In the genomic region with DNA sequence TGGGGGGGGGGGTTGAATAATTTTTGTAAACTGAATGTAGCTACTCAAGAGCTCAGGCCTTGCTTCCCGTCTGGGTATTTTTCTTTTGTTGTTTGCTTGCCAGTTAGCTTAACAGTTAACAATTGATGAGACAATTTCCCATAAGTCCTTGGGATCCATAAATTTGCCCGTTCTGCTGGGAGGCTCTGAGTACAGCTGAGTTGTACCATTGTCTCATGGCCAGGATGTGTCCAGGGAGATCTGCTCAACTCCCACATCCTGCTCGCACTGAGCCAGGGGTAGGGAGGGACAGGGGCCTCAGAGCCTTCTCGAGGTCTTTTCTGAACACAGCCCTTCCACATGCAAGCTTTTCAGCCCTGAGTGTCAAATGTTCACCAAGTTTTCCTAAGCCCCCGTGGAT, we compare ENCODE assay signal across 28 mouse cellular contexts. TPM values are rescaled to one million over a fixed set of nuclear protein-coding genes. Genes with fewer than 3 reads are reported as not detected.
DNase-seq lines count a peak whose midpoint lies in the region; ATAC-seq and TF ChIP-seq lines count a peak whose summit lies in the region.
"Had no signal": no experiment of that assay in that cellular context is flagged by ENCODE, and none has a peak within 500 bp of the region (broad histone marks: within the 10 kb centered on the region; RNA-seq: fewer than 3 reads in every experiment).

No protein-coding gene starts in this region.

- no peaks in the 10 kb centered on the region for H3K27me3 ChIP-seq in heart, embryonic 15.5 days
- H3K27me3 ChIP-seq in hindbrain, embryonic 10.5 days (ENCODE audit: insufficient read depth, poor library complexity, severe bottlenecking), result no peaks in the 10 kb centered on the region
- no peaks in the 10 kb centered on the region for H3K27me3 ChIP-seq in hindbrain, postnatal 0 days (ENCODE audit: insufficient read depth, low read length)
- H3K27me3 ChIP-seq in midbrain, embryonic 10.5 days (ENCODE audit: low read depth, poor library complexity, severe bottlenecking), result no peaks in the 10 kb centered on the region
- no peaks in the 10 kb centered on the region for H3K27me3 ChIP-seq in midbrain, embryonic 14.5 days (ENCODE audit: control insufficient read depth, insufficient read depth, low read length)
- H3K27me3 ChIP-seq: embryonic facial prominence, embryonic 15.5 days; Patski had no signal

- no peaks in the 10 kb centered on the region for H3K4me1 ChIP-seq in heart, embryonic 15.5 days (replicated peaks)
- H3K4me1 ChIP-seq in hindbrain, embryonic 10.5 days (replicated peaks), result peaks cover 8% of the 10 kb centered on the region
- no peaks in the 10 kb centered on the region for H3K4me1 ChIP-seq in hindbrain, postnatal 0 days (ENCODE audit: insufficient read depth, low read length)
- H3K4me1 ChIP-seq in midbrain, embryonic 10.5 days, result peaks cover 14% of the 10 kb centered on the region
- H3K4me1 ChIP-seq in midbrain, embryonic 14.5 days (ENCODE audit: control insufficient read depth, insufficient read depth, low read length), result no peaks in the 10 kb centered on the region
- H3K4me1 ChIP-seq: embryonic facial prominence, embryonic 15.5 days had no signal

- no peak overlapping the region for H3K27ac ChIP-seq in heart, embryonic 15.5 days
- peak overlapping the region; percentile 40; the same call in 1 of the 2 replicates for H3K27ac ChIP-seq in hindbrain, embryonic 10.5 days
- H3K27ac ChIP-seq in hindbrain, postnatal 0 days, result no peak overlapping the region
- H3K27ac ChIP-seq in midbrain, embryonic 10.5 days (replicated peaks), result 0 out of 2 replicates have a peak overlapping the region, but pooled peaks have one; percentile 52
- H3K27ac ChIP-seq in midbrain, embryonic 14.5 days (replicated peaks; ENCODE audit: low read depth, low read length), result no peak overlapping the region
- H3K27ac ChIP-seq: embryonic facial prominence, embryonic 15.5 days; forebrain, embryonic 10.5 days; gastrocnemius, adult 2 months; hindbrain, embryonic 14.5 days had no signal

- no peak for DNase-seq in heart, adult 9 months (ENCODE audit: low spot score in 2 of 2)
- DNase-seq in hindbrain, embryonic 10.5 days (ENCODE audit: low spot score), result no peak
- no peak for DNase-seq in hindbrain, postnatal 0 days (ENCODE audit: low spot score)
- DNase-seq in midbrain, embryonic 10.5 days (ENCODE audit: low spot score), result no peak
- DNase-seq in midbrain, embryonic 14.5 days, result no peak
- peak; percentile 39 for DNase-seq in telencephalon, adult 2 months (ENCODE audit: low read depth, low spot score)
- DNase-seq: adrenal gland, postnatal 14 days; cerebellum, adult 18-20 months; cerebellum, adult 9-11 months; cerebellum, postnatal 36 days; embryo, embryonic 11 days; gastrocnemius, adult 2 months; gastrocnemius, postnatal 25 days had no signal

- TF ChIP-seq CTCF in hindbrain, postnatal 0 days (IDR thresholded peaks at IDR 0.05; ENCODE audit: low read depth), result no peak

- no peaks in the 10 kb centered on the region for H3K36me3 ChIP-seq in heart, embryonic 15.5 days
- no peaks in the 10 kb centered on the region for H3K36me3 ChIP-seq in hindbrain, embryonic 10.5 days
- H3K36me3 ChIP-seq in hindbrain, postnatal 0 days (ENCODE audit: insufficient read depth, low read length), result no peaks in the 10 kb centered on the region
- H3K36me3 ChIP-seq in midbrain, embryonic 10.5 days, result no peaks in the 10 kb centered on the region
- H3K36me3 ChIP-seq in midbrain, embryonic 14.5 days (ENCODE audit: control insufficient read depth, insufficient read depth, low read length), result no peaks in the 10 kb centered on the region
- H3K36me3 ChIP-seq: embryonic facial prominence, embryonic 15.5 days; forebrain, embryonic 10.5 days had no signal

- WGBS in heart, embryonic 15.5 days, result 40% methylated on average over 5 of the region's 5 CpGs
- 57% methylated on average over 5 of the region's 5 CpGs for WGBS in hindbrain, embryonic 10.5 days
- WGBS in hindbrain, postnatal 0 days, result 31% methylated on average over 5 of the region's 5 CpGs
- 55% methylated on average over 5 of the region's 5 CpGs for WGBS in midbrain, embryonic 10.5 days
- WGBS in midbrain, embryonic 14.5 days, result 27% methylated on average over 5 of the region's 5 CpGs

- no peaks in the 10 kb centered on the region for H3K9me3 ChIP-seq in heart, embryonic 15.5 days (replicated peaks)
- no peaks in the 10 kb centered on the region for H3K9me3 ChIP-seq in hindbrain, embryonic 10.5 days
- H3K9me3 ChIP-seq in hindbrain, postnatal 0 days (ENCODE audit: low read length), result no peaks in the 10 kb centered on the region
- no peaks in the 10 kb centered on the region for H3K9me3 ChIP-seq in midbrain, embryonic 10.5 days (replicated peaks)
- no peaks in the 10 kb centered on the region for H3K9me3 ChIP-seq in midbrain, embryonic 14.5 days (ENCODE audit: control insufficient read depth, low read length)
- H3K9me3 ChIP-seq: embryonic facial prominence, embryonic 15.5 days; forebrain, embryonic 10.5 days had no signal

- H3K9ac ChIP-seq in heart, embryonic 15.5 days, result no peak overlapping the region
- no peak overlapping the region for H3K9ac ChIP-seq in hindbrain, postnatal 0 days (replicated peaks; ENCODE audit: low read length)
- H3K9ac ChIP-seq in midbrain, embryonic 14.5 days (replicated peaks; ENCODE audit: low read length), result no peak overlapping the region
- H3K9ac ChIP-seq: embryonic facial prominence, embryonic 15.5 days; hindbrain, embryonic 14.5 days had no signal

- H3K4me2 ChIP-seq in heart, embryonic 15.5 days, result no peak overlapping the region
- H3K4me2 ChIP-seq in hindbrain, postnatal 0 days (ENCODE audit: low read depth, low read length), result no peak overlapping the region
- H3K4me2 ChIP-seq in midbrain, embryonic 14.5 days (ENCODE audit: low read length), result no peak overlapping the region
- H3K4me2 ChIP-seq: embryonic facial prominence, embryonic 15.5 days; hindbrain, embryonic 14.5 days had no signal

- no peak overlapping the region for H3K4me3 ChIP-seq in heart, embryonic 15.5 days
- no peak overlapping the region for H3K4me3 ChIP-seq in hindbrain, embryonic 10.5 days
- no peak overlapping the region for H3K4me3 ChIP-seq in hindbrain, postnatal 0 days (ENCODE audit: low read length)
- no peak overlapping the region for H3K4me3 ChIP-seq in midbrain, embryonic 10.5 days
- H3K4me3 ChIP-seq in midbrain, embryonic 14.5 days (replicated peaks; ENCODE audit: low read depth, low read length), result no peak overlapping the region
- H3K4me3 ChIP-seq: embryonic facial prominence, embryonic 15.5 days; erythroblast, embryonic 14.5 days; forebrain, embryonic 10.5 days; gastrocnemius, adult 2 months had no signal

- 0 out of 2 replicates have a peak, but pooled peaks have one; percentile 43 for ATAC-seq in heart, embryonic 15.5 days (replicated peaks; ENCODE audit: insufficient number of reproducible peaks, insufficient read depth, low FRiP score, low read depth)
- ATAC-seq in hindbrain, postnatal 0 days, result no peak
- no peak for ATAC-seq in midbrain, embryonic 14.5 days (ENCODE audit: low FRiP score, low TSS enrichment)
- ATAC-seq: activated CD4-positive, CD25-positive, alpha-beta regulatory T cell, adult 4 months; forebrain, embryonic 14.5 days; intestine, embryonic 16.5 days; Patski had no signal

RNA-seq across cellular contexts. Expression of a gene that starts 16.0 kb away (rescaled TPM):
- not detected in 2 replicates for polyA plus RNA-seq in heart, embryonic 15.5 days (2015; fragmentation: Nextera tagmentation; extraction: Ambion mirVana)
- not detected in 2 replicates for polyA plus RNA-seq in hindbrain, embryonic 10.5 days (2016; fragmentation: Nextera tagmentation; extraction: Ambion mirVana)
- not detected in 2 replicates for total RNA-seq in hindbrain, postnatal 0 days (2014; rRNA removed)
- polyA plus RNA-seq in hindbrain, postnatal 0 days (2015; fragmentation: Nextera tagmentation; extraction: Ambion mirVana), result not detected in 2 replicates
- not detected in 2 replicates for polyA plus RNA-seq in midbrain, embryonic 10.5 days (2016; fragmentation: Nextera tagmentation; extraction: Ambion mirVana)
- not detected in 2 replicates for polyA plus RNA-seq in midbrain, embryonic 14.5 days (2014; fragmentation: Nextera tagmentation; extraction: Ambion mirVana)
- total RNA-seq: adrenal gland, adult 18-20 months; adrenal gland, postnatal 14 days; CH12.LX; gastrocnemius, adult 2 months; gastrocnemius, postnatal 25 days; heart, adult 18-20 months; hematopoietic stem cell, adult 5-6 weeks had no signal
- polyA plus RNA-seq: activated CD4-positive, CD25-positive, alpha-beta regulatory T cell, adult 4 months; embryonic facial prominence, embryonic 11.5 days; embryonic facial prominence, embryonic 15.5 days; erythroblast, embryonic 14.5 days; forebrain, embryonic 10.5 days; forebrain, embryonic 14.5 days; hindbrain, embryonic 14.5 days; intestine, embryonic 16.5 days; Patski had no signal

RNA-seq across cellular contexts. Expression of a gene that starts 17.6 kb away (rescaled TPM):
- not detected in 2 replicates for polyA plus RNA-seq in heart, embryonic 15.5 days (2015; fragmentation: Nextera tagmentation; extraction: Ambion mirVana)
- not detected in 2 replicates for polyA plus RNA-seq in hindbrain, embryonic 10.5 days (2016; fragmentation: Nextera tagmentation; extraction: Ambion mirVana)
- total RNA-seq in hindbrain, postnatal 0 days (2014; rRNA removed), result not detected in 2 replicates
- polyA plus RNA-seq in hindbrain, postnatal 0 days (2015; fragmentation: Nextera tagmentation; extraction: Ambion mirVana), result not detected in 2 replicates
- not detected in 2 replicates for polyA plus RNA-seq in midbrain, embryonic 10.5 days (2016; fragmentation: Nextera tagmentation; extraction: Ambion mirVana)
- not detected in 2 replicates for polyA plus RNA-seq in midbrain, embryonic 14.5 days (2014; fragmentation: Nextera tagmentation; extraction: Ambion mirVana)
- total RNA-seq: adrenal gland, adult 18-20 months; adrenal gland, postnatal 14 days; CH12.LX; gastrocnemius, adult 2 months; gastrocnemius, postnatal 25 days; heart, adult 18-20 months; hematopoietic stem cell, adult 5-6 weeks had no signal
- polyA plus RNA-seq: activated CD4-positive, CD25-positive, alpha-beta regulatory T cell, adult 4 months; embryonic facial prominence, embryonic 11.5 days; embryonic facial prominence, embryonic 15.5 days; erythroblast, embryonic 14.5 days; forebrain, embryonic 10.5 days; forebrain, embryonic 14.5 days; heart, embryonic 16.5 days; hindbrain, embryonic 14.5 days; intestine, embryonic 16.5 days; Patski had no signal

RNA-seq across cellular contexts. Expression of a gene that starts 21.2 kb away (rescaled TPM):
- not detected in 2 replicates for polyA plus RNA-seq in heart, embryonic 15.5 days (2015; fragmentation: Nextera tagmentation; extraction: Ambion mirVana)
- not detected in 2 replicates for polyA plus RNA-seq in hindbrain, embryonic 10.5 days (2016; fragmentation: Nextera tagmentation; extraction: Ambion mirVana)
- total RNA-seq in hindbrain, postnatal 0 days (2014; rRNA removed), result not detected in 2 replicates
- not detected in 2 replicates for polyA plus RNA-seq in hindbrain, postnatal 0 days (2015; fragmentation: Nextera tagmentation; extraction: Ambion mirVana)
- not detected in 2 replicates for polyA plus RNA-seq in midbrain, embryonic 10.5 days (2016; fragmentation: Nextera tagmentation; extraction: Ambion mirVana)
- polyA plus RNA-seq in midbrain, embryonic 14.5 days (2014; fragmentation: Nextera tagmentation; extraction: Ambion mirVana), result not detected in 2 replicates
- total RNA-seq: adrenal gland, adult 18-20 months; adrenal gland, postnatal 14 days; CH12.LX; gastrocnemius, adult 2 months; gastrocnemius, postnatal 25 days; heart, adult 18-20 months; hematopoietic stem cell, adult 5-6 weeks had no signal
- polyA plus RNA-seq: activated CD4-positive, CD25-positive, alpha-beta regulatory T cell, adult 4 months; embryonic facial prominence, embryonic 11.5 days; embryonic facial prominence, embryonic 15.5 days; erythroblast, embryonic 14.5 days; forebrain, embryonic 10.5 days; forebrain, embryonic 14.5 days; heart, embryonic 16.5 days; hindbrain, embryonic 14.5 days; intestine, embryonic 16.5 days; Patski had no signal

RNA-seq across cellular contexts. Expression of a gene that starts 24.9 kb away (rescaled TPM):
- polyA plus RNA-seq in heart, embryonic 15.5 days (2015; fragmentation: Nextera tagmentation; extraction: Ambion mirVana), result not detected in 2 replicates
- polyA plus RNA-seq in hindbrain, embryonic 10.5 days (2016; fragmentation: Nextera tagmentation; extraction: Ambion mirVana), result not detected in 2 replicates
- total RNA-seq in hindbrain, postnatal 0 days (2014; rRNA removed), result not detected in 2 replicates
- polyA plus RNA-seq in hindbrain, postnatal 0 days (2015; fragmentation: Nextera tagmentation; extraction: Ambion mirVana), result not detected in 2 replicates
- not detected in 2 replicates for polyA plus RNA-seq in midbrain, embryonic 10.5 days (2016; fragmentation: Nextera tagmentation; extraction: Ambion mirVana)
- polyA plus RNA-seq in midbrain, embryonic 14.5 days (2014; fragmentation: Nextera tagmentation; extraction: Ambion mirVana), result not detected in 2 replicates
- total RNA-seq: adrenal gland, adult 18-20 months; adrenal gland, postnatal 14 days; CH12.LX; gastrocnemius, adult 2 months; gastrocnemius, postnatal 25 days; heart, adult 18-20 months; hematopoietic stem cell, adult 5-6 weeks had no signal
- polyA plus RNA-seq: activated CD4-positive, CD25-positive, alpha-beta regulatory T cell, adult 4 months; embryonic facial prominence, embryonic 11.5 days; embryonic facial prominence, embryonic 15.5 days; erythroblast, embryonic 14.5 days; forebrain, embryonic 10.5 days; forebrain, embryonic 14.5 days; heart, embryonic 16.5 days; hindbrain, embryonic 14.5 days; intestine, embryonic 16.5 days; Patski had no signal

RNA-seq across cellular contexts. Expression of a gene that starts 32.7 kb away (rescaled TPM):
- not detected in 2 replicates for polyA plus RNA-seq in heart, embryonic 15.5 days (2015; fragmentation: Nextera tagmentation; extraction: Ambion mirVana)
- not detected in 2 replicates for polyA plus RNA-seq in hindbrain, embryonic 10.5 days (2016; fragmentation: Nextera tagmentation; extraction: Ambion mirVana)
- not detected in 2 replicates for total RNA-seq in hindbrain, postnatal 0 days (2014; rRNA removed)
- not detected in 2 replicates for polyA plus RNA-seq in hindbrain, postnatal 0 days (2015; fragmentation: Nextera tagmentation; extraction: Ambion mirVana)
- not detected in 2 replicates for polyA plus RNA-seq in midbrain, embryonic 10.5 days (2016; fragmentation: Nextera tagmentation; extraction: Ambion mirVana)
- polyA plus RNA-seq in midbrain, embryonic 14.5 days (2014; fragmentation: Nextera tagmentation; extraction: Ambion mirVana), result not detected in 2 replicates
- total RNA-seq: adrenal gland, adult 18-20 months; adrenal gland, postnatal 14 days; CH12.LX; gastrocnemius, adult 2 months; gastrocnemius, postnatal 25 days; heart, adult 18-20 months; hematopoietic stem cell, adult 5-6 weeks had no signal
- polyA plus RNA-seq: activated CD4-positive, CD25-positive, alpha-beta regulatory T cell, adult 4 months; embryonic facial prominence, embryonic 11.5 days; embryonic facial prominence, embryonic 15.5 days; erythroblast, embryonic 14.5 days; forebrain, embryonic 10.5 days; forebrain, embryonic 14.5 days; heart, embryonic 16.5 days; hindbrain, embryonic 14.5 days; intestine, embryonic 16.5 days; Patski had no signal

Comparison
In these comparisons a context has a peak if more than half of its experiments do, and no peak if none do; other contexts are left out.
1. H3K27ac ChIP-seq: peak in hindbrain, embryonic 10.5 days (single experiment) and midbrain, embryonic 10.5 days (single experiment); none in heart, embryonic 15.5 days (single experiment), hindbrain, postnatal 0 days (single experiment) and midbrain, embryonic 14.5 days (single experiment).